Mouse (Mus musculus) stomach, postnatal 0 days (tissue): ENCODE data around the gene Ryk. TPM values are rescaled to one million over a fixed set of nuclear protein-coding genes. Genes with fewer than 3 reads are reported as not detected.

ENCODE experiments used
- ATAC-seq: fragments of 200-750 bp; cut with Nextera tagmentation; 2 replicates; pipeline ENCODE4 v1.8.0; 2017; ENCODE audit not compliant: low FRiP score, low TSS enrichment
- DNase-seq: peaks from one replicate; pipeline ENCODE4 v3.0.0-alpha.2; 2016; ENCODE audit warnings: low spot score
- H3K27ac ChIP-seq: fragments of 300-500 bp; sonication (generic); replicated peaks from 2 replicates; pipeline ENCODE4 v1.5.1; 2014; ENCODE audit warnings: mild to moderate bottlenecking, control low read depth
- H3K27me3 ChIP-seq: fragments of 300-500 bp; sonication (generic); 2 replicates; pipeline ENCODE4 v1.6.1; 2014; ENCODE audit warnings: low read length; ENCODE audit not compliant: control insufficient read depth, insufficient read depth
- H3K36me3 ChIP-seq: fragments of 300-500 bp; sonication (generic); 2 replicates; pipeline ENCODE4 v1.6.1; 2014; ENCODE audit warnings: low read length, mixed read lengths; ENCODE audit not compliant: control insufficient read depth, insufficient read depth
- H3K4me1 ChIP-seq: fragments of 300-500 bp; sonication (generic); replicated peaks from 2 replicates; pipeline ENCODE4 v1.6.1; 2014; ENCODE audit warnings: antibody characterized with exemption; ENCODE audit not compliant: control insufficient read depth, insufficient read depth
- H3K4me2 ChIP-seq: fragments of 300-500 bp; sonication (generic); replicated peaks from 2 replicates; pipeline ENCODE4 v1.6.1; 2014; ENCODE audit warnings: low read depth, mild to moderate bottlenecking, control low read depth, moderate library complexity
- H3K4me3 ChIP-seq: fragments of 300-500 bp; sonication (generic); 2 replicates; pipeline ENCODE4 v1.5.1; 2014; ENCODE audit warnings: low read depth, low read length, control low read depth
- H3K9ac ChIP-seq: fragments of 300-500 bp; sonication (generic); 2 replicates; pipeline ENCODE4 v1.6.1; 2014; ENCODE audit warnings: mild to moderate bottlenecking, low read length, control low read depth, mixed read lengths
- H3K9me3 ChIP-seq: fragments of 300-500 bp; sonication (generic); 2 replicates; pipeline ENCODE4 v1.6.1; 2016; ENCODE audit warnings: low read length; ENCODE audit not compliant: control insufficient read depth
- CTCF ChIP-seq: IDR thresholded peaks from 2 replicates; pipeline ENCODE4 v1.5.1; 2016; ENCODE audit warnings: antibody characterized with exemption, low read depth, mild to moderate bottlenecking, moderate library complexity
- EP300 ChIP-seq: optimal IDR thresholded peaks from 2 replicates; pipeline ENCODE3; 2016; ENCODE audit warnings: antibody characterized with exemption
- WGBS: fragments of 180-500 bp; shearing (Covaris S2); extraction: QIAGEN DNeasy Blood & Tissue Kit; methylation state at CpG from one replicate; pipeline ENCODE4 v1.1.7; 2014; 5-methylcytosine and 5-hydroxymethylcytosine counted together
- polyA plus RNA-seq: library from polyadenylated mRNA; unstranded; fragments of >200 nt; fragmentation: Nextera tagmentation; extraction: Ambion mirVana; gene quantifications from 2 replicates; pipeline ENCODE4 v1.2.1, GENCODE M21; 2015

Ryk gene
- polyA plus RNA-seq, 1 experiment from 2014 or later = 16.8 TPM

DNA sequence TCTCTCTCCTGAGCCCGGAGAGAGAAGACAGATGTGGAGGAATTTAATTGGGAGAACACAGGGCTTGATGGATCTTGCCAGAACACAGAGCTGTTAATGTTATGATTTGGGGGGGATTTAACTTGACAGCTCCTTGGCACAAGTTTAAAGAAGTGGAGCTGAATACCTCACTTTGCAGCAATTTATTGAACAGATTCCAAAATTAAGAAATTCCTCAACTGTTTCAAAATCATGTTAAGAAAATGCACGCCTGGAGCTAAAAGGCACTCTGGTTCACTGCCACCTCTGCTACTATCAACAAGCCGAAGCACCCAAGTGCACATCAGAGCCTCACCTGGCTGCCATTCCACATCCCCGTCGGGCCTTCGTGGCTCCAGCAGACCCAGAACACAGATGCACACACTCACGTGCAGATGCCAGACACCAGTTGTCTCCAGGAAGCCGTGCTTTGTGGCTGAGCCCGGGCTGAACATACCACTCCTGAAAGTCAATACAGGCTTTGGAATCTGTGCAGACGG lies 28.6 kb upstream of the Ryk start:
- ATAC-seq (peak; percentile 71; the same call in 1 of the 2 replicates), DNase-seq (no peak)
- H3K27ac ChIP-seq = peak overlapping the region; percentile 56
- H3K36me3 ChIP-seq = no peaks in the 10 kb centered on the region
- H3K4me2 ChIP-seq = no peak overlapping the region
- no peaks in the 10 kb centered on the region for H3K27me3 ChIP-seq
- H3K4me3 ChIP-seq = no peak overlapping the region
- 31% methylated on average over 10 of the region's 10 CpGs for WGBS
- no peaks in the 10 kb centered on the region for H3K9me3 ChIP-seq
- TF ChIP-seq EP300 (peak; percentile 89), CTCF (no peak)
- 0 out of 2 replicates have a peak, but pooled peaks cover 5% of the 10 kb centered on the region for H3K4me1 ChIP-seq
- no peak overlapping the region for H3K9ac ChIP-seq

DNA sequence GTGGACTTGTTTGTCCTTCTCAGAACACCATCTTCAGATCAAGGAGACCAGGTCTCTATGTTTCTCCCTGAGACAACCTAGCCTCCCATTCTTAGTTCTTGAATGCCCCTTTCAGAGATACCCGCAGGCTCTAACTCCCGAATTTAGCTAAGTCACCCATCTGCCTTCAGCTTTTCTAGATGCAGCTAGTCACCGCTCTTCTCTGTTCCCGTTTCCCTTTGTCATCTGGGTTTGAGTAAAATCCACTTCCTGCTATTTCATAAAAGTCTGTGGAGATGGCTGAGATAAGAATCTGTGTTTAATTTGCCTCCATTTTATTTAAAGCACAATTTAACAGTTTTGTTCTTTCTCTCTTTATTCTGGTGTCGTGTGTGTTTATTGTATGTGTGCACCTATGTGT lies 23.5 kb upstream of the Ryk start:
- Histone ChIP-seq H3K27ac (no peak overlapping the region), H3K4me2 (no peak overlapping the region), H3K9me3 (no peaks in the 10 kb centered on the region), H3K27me3 (no peaks in the 10 kb centered on the region), H3K4me3 (no peak overlapping the region), H3K36me3 (no peaks in the 10 kb centered on the region), H3K9ac (no peak overlapping the region), H3K4me1 (no peaks in the 10 kb centered on the region)
- no peak for DNase-seq
- ATAC-seq = no peak
- no peak for TF ChIP-seq CTCF
- TF ChIP-seq EP300 = no peak
- 68% methylated on average over 5 of the region's 5 CpGs for WGBS

DNA sequence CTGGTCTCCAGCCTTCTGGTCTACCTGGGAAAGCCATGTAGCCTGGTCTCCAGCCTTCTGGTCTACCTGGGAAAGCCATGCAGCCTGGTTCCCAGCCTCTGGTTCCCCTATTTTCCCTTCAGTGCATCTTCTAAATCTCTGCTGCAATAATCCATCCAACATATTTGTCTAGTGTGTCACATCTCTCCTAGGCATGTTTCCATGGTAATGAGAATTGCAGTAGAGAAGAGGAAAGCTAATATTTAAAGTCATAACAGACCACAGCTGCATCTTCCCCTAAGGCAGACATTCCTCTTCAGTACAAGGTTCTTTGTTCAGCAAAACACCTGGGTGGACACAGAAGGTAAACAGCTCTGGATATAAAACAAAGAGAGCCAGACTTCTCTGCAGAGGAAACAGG lies 16.5 kb upstream of the Ryk start:
- Histone ChIP-seq H3K9me3 (no peaks in the 10 kb centered on the region), H3K4me2 (no peak overlapping the region), H3K9ac (no peak overlapping the region), H3K27me3 (no peaks in the 10 kb centered on the region), H3K4me3 (no peak overlapping the region), H3K4me1 (no peaks in the 10 kb centered on the region), H3K36me3 (no peaks in the 10 kb centered on the region), H3K27ac (no peak overlapping the region)
- TF ChIP-seq EP300 (no peak), CTCF (no peak)
- no peak for DNase-seq
- ATAC-seq = no peak

DNA sequence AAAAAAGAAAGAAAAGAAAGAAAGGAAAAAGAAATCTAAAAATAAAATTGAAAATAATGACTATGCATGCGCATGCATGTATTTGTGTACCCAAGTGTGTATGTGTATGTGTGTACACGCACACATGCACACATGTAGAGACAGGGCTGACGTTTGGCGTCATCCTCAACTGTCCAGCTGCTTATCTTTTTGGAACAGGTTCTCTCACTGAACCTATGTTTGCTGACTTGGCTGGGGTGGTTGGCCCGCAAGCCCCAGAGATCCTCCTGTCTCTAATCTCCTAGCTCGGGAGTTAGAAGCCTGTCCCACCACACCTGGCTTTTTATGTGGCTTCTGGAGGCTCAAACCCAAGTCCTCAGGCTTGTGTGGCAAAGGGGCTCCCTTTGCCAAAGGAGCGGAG lies 6.1 kb upstream of the Ryk start:
- 78% methylated on average over 7 of the region's 7 CpGs for WGBS
- no peak overlapping the region for H3K4me2 ChIP-seq
- ATAC-seq = no peak

DNA sequence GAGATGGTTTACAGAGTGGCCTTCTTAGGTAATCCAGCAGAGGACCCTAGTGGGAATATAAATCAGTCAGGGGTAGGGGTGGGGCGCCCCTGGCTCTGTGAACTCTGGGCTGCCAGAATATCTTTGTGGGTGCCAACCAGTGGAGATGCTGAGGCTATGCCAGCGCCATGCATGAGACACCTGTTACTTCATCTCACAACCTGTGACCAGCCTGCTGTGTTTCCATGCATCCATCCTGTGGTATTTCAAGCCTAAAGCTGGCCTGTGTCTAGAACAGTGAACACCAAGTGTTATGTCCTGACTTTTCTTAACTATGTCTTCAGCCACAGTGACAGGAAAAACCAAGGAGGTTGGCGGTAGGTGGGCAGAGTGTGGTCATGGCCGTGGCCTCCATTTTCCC lies 3.2 kb upstream of the Ryk start:
- Histone ChIP-seq H3K27ac (no peak overlapping the region), H3K4me2 (no peak overlapping the region), H3K9ac (no peak overlapping the region), H3K4me3 (no peak overlapping the region), H3K9me3 (no peaks in the 10 kb centered on the region), H3K27me3 (no peaks in the 10 kb centered on the region), H3K4me1 (peaks cover 6% of the 10 kb centered on the region; the same call in 1 of the 2 replicates), H3K36me3 (no peaks in the 10 kb centered on the region)
- WGBS = 91% methylated on average over 4 of the region's 4 CpGs
- TF ChIP-seq CTCF = no peak
- TF ChIP-seq EP300 = no peak
- DNase-seq (no peak), ATAC-seq (no peak)

More for the DNA sequence above, 6.1 kb upstream of the Ryk start:
- Histone ChIP-seq H3K4me3 (no peak overlapping the region), H3K9me3 (no peaks in the 10 kb centered on the region), H3K27me3 (no peaks in the 10 kb centered on the region), H3K4me1 (no peaks in the 10 kb centered on the region), H3K27ac (no peak overlapping the region), H3K36me3 (no peaks in the 10 kb centered on the region), H3K9ac (no peak overlapping the region)
- TF ChIP-seq EP300 = no peak
- no peak for TF ChIP-seq CTCF
- no peak for DNase-seq

DNA sequence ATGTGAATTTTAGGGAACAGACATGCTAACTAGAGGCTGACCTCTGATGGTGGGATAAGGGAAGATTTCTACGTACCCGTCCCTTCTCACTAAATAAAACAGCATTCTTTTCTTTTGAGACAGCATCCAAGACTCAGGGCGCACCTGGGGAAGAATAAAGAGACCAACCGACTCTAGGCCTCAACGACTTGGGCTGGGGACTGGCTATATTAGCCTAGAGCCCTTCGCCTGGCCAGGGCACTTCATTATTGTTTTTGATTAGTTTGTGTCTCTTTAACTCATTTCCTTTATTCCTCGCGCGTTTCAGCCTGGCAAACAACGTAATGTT lies 339 bp upstream of the Ryk start:
- peak overlapping the region; percentile 88 for H3K4me3 ChIP-seq
- WGBS = 7% methylated on average over 10 of the region's 10 CpGs
- ATAC-seq (peak; percentile 18; the same call in 1 of the 2 replicates), DNase-seq (no peak)
- H3K27ac ChIP-seq = peak overlapping the region; percentile 92
- H3K4me2 ChIP-seq = peak overlapping the region; percentile 85
- H3K36me3 ChIP-seq = no peaks in the 10 kb centered on the region
- TF ChIP-seq EP300 (no peak), CTCF (no peak)
- H3K4me1 ChIP-seq = peaks cover 6% of the 10 kb centered on the region
- peak overlapping the region; percentile 96 for H3K9ac ChIP-seq
- H3K9me3 ChIP-seq = no peaks in the 10 kb centered on the region
- no peaks in the 10 kb centered on the region for H3K27me3 ChIP-seq
